Mouse (Mus musculus): ENCODE results near the gene Col6a6.
"Not testable (repeated sequence)": the region's sequence is repeated elsewhere in the genome, so short reads cannot be mapped to it uniquely, and the experiment has no call there.

Col6a6 gene

GRCm38 (mm10) chr9:105642460-105643371 lies 185.2 kb downstream of the Col6a6 start, which contains the start of gene Pik3r4:
Gene Pik3r4 (plus strand): TSS chr9:105642978.
- peak; percentile 92 for DNase-seq

DNA sequence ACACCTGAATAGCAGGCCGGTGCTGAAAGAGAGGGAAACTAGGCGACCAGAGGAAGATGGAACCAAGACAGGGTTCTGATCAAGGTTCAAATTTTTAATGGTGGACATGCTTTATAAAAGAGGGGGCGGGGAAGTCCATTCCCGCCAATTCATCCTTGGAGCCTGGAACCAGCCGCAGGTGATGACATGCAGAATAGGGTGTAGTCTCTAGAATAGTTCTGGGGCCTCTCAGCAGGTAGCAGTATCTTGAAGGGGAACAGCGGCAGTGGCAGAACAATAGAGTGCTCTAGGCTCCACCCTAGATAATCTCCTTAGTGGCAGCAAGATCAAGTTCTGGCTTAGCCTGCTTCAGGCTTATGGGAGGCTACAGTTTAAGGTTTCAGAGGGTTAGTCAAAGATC lies 186.6 kb downstream of the Col6a6 start:
- DNase-seq, result not testable (repeated sequence)
